Mouse (Mus musculus) liver, embryonic 14.5 days (tissue): ENCODE measurements at regions not wholly inside any gene's neighbourhood (a gene's known extent, or its start where the extent isn't known, plus 50 kb on each side); places are given as distances from the start of the nearest gene placed in this dataset.

Source experiments
- CTCF ChIP-seq: IDR thresholded peaks from 2 replicates; pipeline ENCODE4 v1.5.1; 2016; ENCODE audit warnings: antibody characterized with exemption, low read depth, control low read depth
- EP300 ChIP-seq: IDR thresholded peaks from 2 replicates; pipeline ENCODE4 v1.6.1; 2016; ENCODE audit warnings: antibody characterized with exemption, low read depth

- TF ChIP-seq CTCF (no peak), EP300 (no peak)
Observed at GRCm38 (mm10) chr16:77301270-77302171, 288.0 kb downstream of the Usp25 start.
